In genomic region chr2:54567632-54568031, GRCm38 (mm10) we compare ENCODE assay signal across 22 mouse cellular contexts.
DNase-seq lines count a peak whose midpoint lies in the region; ATAC-seq and TF ChIP-seq lines count a peak whose summit lies in the region.
"Had no signal": no experiment of that assay in that cellular context is flagged by ENCODE, and none has a peak within 500 bp of the region (broad histone marks: within the 10 kb centered on the region; RNA-seq: fewer than 3 reads in every experiment).

No protein-coding gene starts in this region.

- no peaks in the 10 kb centered on the region for H3K9me3 ChIP-seq in midbrain, embryonic 15.5 days
- H3K9me3 ChIP-seq: embryonic facial prominence, embryonic 12.5 days; forebrain, embryonic 12.5 days; heart, embryonic 15.5 days; hindbrain, embryonic 13.5 days had no signal

- H3K27ac ChIP-seq in midbrain, embryonic 15.5 days, result no peak overlapping the region
- H3K27ac ChIP-seq: embryonic facial prominence, embryonic 12.5 days; forebrain, embryonic 12.5 days; heart, adult 2 months; heart, embryonic 15.5 days; hindbrain, embryonic 13.5 days; hindbrain, postnatal 0 days had no signal

- no peak for TF ChIP-seq POLR2A in myocyte (IDR thresholded peaks at IDR 0.05; ENCODE audit: insufficient read length, low read depth)

- DNase-seq in right cerebral cortex, adult 2 months (ENCODE audit: low spot score in 2 of 2), result peak; percentile 10 to 13
- no peak for DNase-seq in right cerebral cortex, postnatal 14 days
- DNase-seq in Muller cell, postnatal 12 days (ENCODE audit: inconsistent ontology term), result peak; percentile 92
- DNase-seq in adrenal gland, postnatal 25 days, result peak; percentile 10
- no peak for DNase-seq in urinary bladder, postnatal 36 days (ENCODE audit: low spot score in 2 of 2)
- DNase-seq in cerebellum, postnatal 4 days (ENCODE audit: low spot score in 2 of 2), result no peak
- DNase-seq: cerebellum, adult 8-10 months; cerebellum, postnatal 14 days; gastrocnemius, postnatal 14 days; heart, adult 2 months; heart, postnatal 14 days; kidney, adult 2 months had no signal

- H3K4me2 ChIP-seq in myocyte (ENCODE audit: low read depth), result peak overlapping the region; percentile 53
- no peak overlapping the region for H3K4me2 ChIP-seq in midbrain, embryonic 15.5 days
- H3K4me2 ChIP-seq: embryonic facial prominence, embryonic 12.5 days; forebrain, embryonic 12.5 days; heart, embryonic 11.5 days; heart, embryonic 15.5 days; hindbrain, embryonic 13.5 days had no signal

- H3K36me3 ChIP-seq in myocyte (ENCODE audit: control insufficient read depth, insufficient read depth), result no peaks in the 10 kb centered on the region
- no peaks in the 10 kb centered on the region for H3K36me3 ChIP-seq in midbrain, embryonic 15.5 days (replicated peaks)
- H3K36me3 ChIP-seq: embryonic facial prominence, embryonic 12.5 days; forebrain, embryonic 12.5 days; heart, embryonic 15.5 days; hindbrain, embryonic 13.5 days had no signal

- 88% methylated on average over 9 of the region's 9 CpGs for WGBS in midbrain, embryonic 15.5 days

- H3K4me3 ChIP-seq in myocyte, result no peak overlapping the region
- no peak overlapping the region for H3K4me3 ChIP-seq in midbrain, embryonic 15.5 days
- H3K4me3 ChIP-seq: embryonic facial prominence, embryonic 12.5 days; forebrain, embryonic 12.5 days; heart, adult 2 months; heart, embryonic 15.5 days; hindbrain, embryonic 13.5 days had no signal

- no peaks in the 10 kb centered on the region for H3K4me1 ChIP-seq in midbrain, embryonic 15.5 days
- H3K4me1 ChIP-seq: embryonic facial prominence, embryonic 12.5 days; forebrain, embryonic 12.5 days; heart, embryonic 15.5 days; hindbrain, embryonic 13.5 days had no signal

- no peaks in the 10 kb centered on the region for H3K79me2 ChIP-seq in myocyte (ENCODE audit: control insufficient read depth, insufficient read depth)

- H3K27me3 ChIP-seq in myocyte (ENCODE audit: control insufficient read depth, insufficient read depth, insufficient read length), result no peaks in the 10 kb centered on the region
- H3K27me3 ChIP-seq in midbrain, embryonic 15.5 days (replicated peaks), result no peaks in the 10 kb centered on the region
- H3K27me3 ChIP-seq: CH12.LX; embryonic facial prominence, embryonic 12.5 days; forebrain, embryonic 12.5 days; heart, embryonic 15.5 days; hindbrain, embryonic 13.5 days had no signal

- ATAC-seq in midbrain, embryonic 15.5 days (replicated peaks), result no peak
- ATAC-seq: forebrain, embryonic 16.5 days; hindbrain, postnatal 0 days had no signal

- H3ac ChIP-seq in myocyte (ENCODE audit: control insufficient read depth, insufficient read length), result no peak overlapping the region

- H3K9ac ChIP-seq in midbrain, embryonic 15.5 days, result no peak overlapping the region
- H3K9ac ChIP-seq: embryonic facial prominence, embryonic 12.5 days; forebrain, embryonic 12.5 days; heart, embryonic 15.5 days; hindbrain, embryonic 13.5 days had no signal

TF ChIP-seq in myocyte, 11 proteins besides CTCF, POLR2A, EP300 and RAD21:
- no peak for TF ChIP-seq E2F4 (IDR thresholded peaks at IDR 0.05; ENCODE audit: insufficient read depth)

Comparison
In these comparisons a context has a peak if more than half of its experiments do, and no peak if none do; other contexts are left out.
1. DNase-seq: peak in right cerebral cortex, adult 2 months (2 of 2), Muller cell, postnatal 12 days (single experiment) and adrenal gland, postnatal 25 days (single experiment); none in right cerebral cortex, postnatal 14 days (single experiment), urinary bladder, postnatal 36 days (0 of 2) and cerebellum, postnatal 4 days (0 of 2).